Mouse (Mus musculus) limb, embryonic 12.5 days (tissue): ENCODE data around the gene Iqgap2. TPM values are rescaled to one million over a fixed set of nuclear protein-coding genes. Genes with fewer than 3 reads are reported as not detected.

ENCODE experiments used
- ATAC-seq: fragments of 200-750 bp; cut with Nextera tagmentation; 2 replicates; pipeline ENCODE4 v1.8.0; 2017; ENCODE audit warnings: low read depth, moderate TSS enrichment; ENCODE audit not compliant: insufficient number of reproducible peaks, insufficient read depth, low FRiP score, low TSS enrichment
- H3K27ac ChIP-seq: fragments of 300-500 bp; sonication (generic); 2 replicates; pipeline ENCODE4 v1.5.1; 2016; ENCODE audit warnings: mild to moderate bottlenecking, moderate library complexity
- H3K27me3 ChIP-seq: fragments of 300-500 bp; sonication (generic); 2 replicates; pipeline ENCODE4 v1.6.1; 2016; ENCODE audit warnings: mild to moderate bottlenecking, moderate library complexity
- H3K36me3 ChIP-seq: fragments of 300-500 bp; sonication (generic); 2 replicates; pipeline ENCODE4 v1.6.1; 2016; ENCODE audit warnings: mild to moderate bottlenecking, moderate library complexity
- H3K4me1 ChIP-seq: fragments of 300-500 bp; sonication (generic); replicated peaks from 2 replicates; pipeline ENCODE4 v1.6.1; 2016
- H3K4me2 ChIP-seq: fragments of 300-500 bp; sonication (generic); 2 replicates; pipeline ENCODE4 v1.6.1; 2016; ENCODE audit warnings: mild to moderate bottlenecking, moderate library complexity
- H3K4me3 ChIP-seq: fragments of 300-500 bp; sonication (generic); replicated peaks from 2 replicates; pipeline ENCODE4 v1.5.1; 2016; ENCODE audit warnings: mild to moderate bottlenecking
- H3K9ac ChIP-seq: fragments of 300-500 bp; sonication (generic); replicated peaks from 2 replicates; pipeline ENCODE4 v1.6.1; 2016; ENCODE audit warnings: mild to moderate bottlenecking, moderate library complexity
- H3K9me3 ChIP-seq: fragments of 300-500 bp; sonication (generic); 2 replicates; pipeline ENCODE4 v1.6.1; 2016; ENCODE audit warnings: mild to moderate bottlenecking, moderate library complexity
- WGBS: fragments of 180-500 bp; shearing (Covaris S2); methylation state at CpG from one replicate; pipeline ENCODE4 v1.1.7; 2016; 5-methylcytosine and 5-hydroxymethylcytosine counted together
- polyA plus RNA-seq: library from polyadenylated mRNA; unstranded; fragments of >200 nt; fragmentation: Nextera tagmentation; extraction: Ambion mirVana; gene quantifications from 2 replicates; pipeline ENCODE4 v1.2.1, GENCODE M21; 2016

Gene Iqgap2
- polyA plus RNA-seq, 1 experiment from 2014 or later: 12.1 TPM

DNA sequence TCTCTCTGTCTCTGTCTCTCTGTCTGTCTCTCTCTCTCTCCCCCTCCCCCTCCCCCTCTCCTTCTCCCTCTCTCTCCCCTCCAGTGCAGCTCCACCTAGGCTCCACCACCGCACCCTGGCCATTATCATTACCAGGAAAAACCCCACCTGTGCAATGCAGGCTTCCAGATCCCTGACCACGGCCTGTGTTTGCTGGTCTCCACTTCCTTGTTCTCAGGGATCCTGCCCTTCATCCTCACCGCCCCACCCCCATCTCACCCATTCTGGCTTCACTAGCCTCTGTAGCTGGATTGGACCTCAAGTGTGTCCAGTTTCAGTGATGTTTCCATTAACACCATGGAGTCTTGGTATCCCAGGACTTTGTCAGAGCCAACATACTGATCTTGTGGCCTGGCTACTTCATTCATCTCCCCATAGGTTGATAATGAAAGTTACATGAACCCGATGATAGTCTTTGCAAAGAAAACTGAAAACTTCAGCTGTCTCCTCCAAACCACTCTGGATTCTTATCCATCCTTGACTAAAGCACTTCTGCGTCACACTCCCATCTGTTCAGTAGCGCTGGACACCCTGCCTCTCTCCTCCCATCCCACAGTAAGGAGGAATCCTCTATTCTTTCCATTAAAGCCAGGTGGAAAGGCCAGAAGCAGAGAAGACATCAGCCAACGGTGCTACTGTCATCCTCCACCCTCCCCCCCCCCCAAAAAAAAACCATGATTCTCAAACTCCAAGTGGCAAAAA, 62.1 kb downstream of the Iqgap2 start:
- Histone ChIP-seq H3K9ac (no peak overlapping the region), H3K27me3 (no peaks in the 10 kb centered on the region), H3K4me1 (peaks cover 14% of the 10 kb centered on the region), H3K9me3 (no peaks in the 10 kb centered on the region), H3K4me3 (no peak overlapping the region), H3K36me3 (0 out of 2 replicates have a peak, but pooled peaks cover 7% of the 10 kb centered on the region), H3K4me2 (no peak overlapping the region), H3K27ac (no peak overlapping the region)
- WGBS: 91% methylated on average over 7 of the region's 7 CpGs
- ATAC-seq: no peak

DNA sequence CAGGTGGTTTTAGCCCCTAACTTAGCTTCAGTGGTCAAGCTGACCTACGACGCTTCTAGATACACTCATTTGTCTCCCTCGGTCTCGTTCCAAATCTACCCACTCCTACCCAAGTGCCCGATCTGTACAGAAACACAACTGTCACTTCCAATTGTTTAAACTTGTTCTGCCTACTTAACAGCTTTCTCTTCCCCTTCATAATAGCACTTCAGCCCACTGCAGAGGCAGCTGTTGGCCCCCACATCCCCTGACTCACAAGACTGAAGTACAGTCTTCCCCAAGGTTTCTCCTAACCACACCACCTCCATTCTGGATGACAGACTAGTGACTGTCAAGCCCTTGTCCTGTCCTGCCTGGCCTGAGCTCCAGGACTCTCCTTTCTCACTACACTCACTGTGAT, 63.1 kb downstream of the Iqgap2 start:
- Histone ChIP-seq H3K36me3 (no peaks in the 10 kb centered on the region), H3K27me3 (no peaks in the 10 kb centered on the region), H3K9ac (no peak overlapping the region), H3K27ac (no peak overlapping the region), H3K4me3 (no peak overlapping the region), H3K9me3 (no peaks in the 10 kb centered on the region), H3K4me1 (peaks cover 11% of the 10 kb centered on the region), H3K4me2 (no peak overlapping the region)
- ATAC-seq: no peak
- 94% methylated on average over 5 of the region's 5 CpGs for WGBS

DNA sequence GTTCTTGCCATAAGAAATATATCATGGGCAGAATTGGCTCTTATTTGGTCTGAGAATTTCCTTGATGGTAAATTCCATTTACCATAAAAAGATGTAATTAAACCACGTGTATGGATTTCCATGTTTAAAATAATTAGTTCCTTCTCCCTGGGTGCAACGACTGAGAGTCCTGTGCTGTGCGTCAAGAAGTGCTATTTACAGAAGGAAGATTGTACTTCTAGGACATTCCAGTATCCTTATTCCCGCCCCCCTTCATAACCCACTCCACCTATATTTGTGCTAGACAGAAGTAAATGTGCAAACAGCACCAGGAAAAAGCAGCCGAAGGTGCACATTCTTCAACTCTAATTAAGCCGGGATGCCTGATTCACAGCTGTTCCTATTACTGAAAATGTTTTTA, 65.5 kb downstream of the Iqgap2 start:
- no peak overlapping the region for H3K4me2 ChIP-seq
- H3K36me3 ChIP-seq: no peaks in the 10 kb centered on the region
- H3K9me3 ChIP-seq: no peaks in the 10 kb centered on the region
- no peaks in the 10 kb centered on the region; the same call in 1 of the 2 replicates for H3K4me1 ChIP-seq
- no peak overlapping the region for H3K27ac ChIP-seq
- no peak overlapping the region for H3K9ac ChIP-seq
- ATAC-seq: no peak
- no peak overlapping the region for H3K4me3 ChIP-seq
- 80% methylated on average over 6 of the region's 6 CpGs for WGBS
- H3K27me3 ChIP-seq: no peaks in the 10 kb centered on the region

DNA sequence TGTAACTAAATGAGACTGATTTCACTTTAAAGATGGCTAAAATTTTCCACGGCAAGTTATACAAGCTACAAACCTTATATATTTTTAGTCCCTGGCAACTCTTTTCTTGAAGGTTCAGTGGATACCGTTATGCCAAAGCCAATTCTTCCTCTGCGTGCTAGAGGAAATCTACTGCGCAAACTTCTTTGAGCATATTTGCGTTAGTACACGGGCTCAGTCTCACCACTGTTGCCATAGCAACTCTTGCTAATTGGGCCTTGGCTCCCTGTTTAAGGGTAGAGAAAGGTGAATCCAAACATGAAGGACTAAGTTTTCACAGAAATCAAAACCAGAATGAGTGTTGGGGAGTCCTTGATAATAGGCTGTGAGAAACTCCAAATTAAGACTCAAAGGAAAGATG, 68.8 kb downstream of the Iqgap2 start:
- no peak for ATAC-seq
- Histone ChIP-seq H3K27me3 (no peaks in the 10 kb centered on the region), H3K27ac (no peak overlapping the region), H3K9me3 (no peaks in the 10 kb centered on the region), H3K36me3 (no peaks in the 10 kb centered on the region), H3K4me3 (no peak overlapping the region), H3K9ac (no peak overlapping the region), H3K4me1 (peaks cover 5% of the 10 kb centered on the region), H3K4me2 (no peak overlapping the region)
- 75% methylated on average over 6 of the region's 6 CpGs for WGBS

DNA sequence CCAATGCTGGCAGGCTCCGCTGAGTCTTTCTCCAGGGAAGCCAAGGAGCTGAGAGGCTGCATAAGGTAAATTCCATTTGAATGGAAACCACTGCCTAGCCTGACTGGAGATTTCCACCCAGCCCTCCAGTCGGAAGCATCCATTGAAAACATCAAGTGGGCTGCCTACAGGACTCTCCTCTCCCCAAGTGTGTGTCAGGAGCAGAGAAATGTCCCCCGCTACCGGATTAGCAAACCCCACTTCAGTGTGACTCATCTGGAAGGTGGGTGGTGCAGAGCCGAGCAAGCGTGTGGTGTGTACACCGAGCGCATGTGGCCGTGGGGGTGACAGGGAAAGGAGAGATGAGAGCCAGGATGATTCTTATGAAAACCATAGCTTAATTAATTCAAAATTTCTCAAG, 71.7 kb downstream of the Iqgap2 start:
- Histone ChIP-seq H3K4me1 (peaks cover 11% of the 10 kb centered on the region), H3K4me3 (no peak overlapping the region), H3K4me2 (no peak overlapping the region), H3K9ac (no peak overlapping the region), H3K36me3 (no peaks in the 10 kb centered on the region), H3K27ac (no peak overlapping the region), H3K27me3 (no peaks in the 10 kb centered on the region), H3K9me3 (no peaks in the 10 kb centered on the region)
- ATAC-seq: no peak
- WGBS: 94% methylated on average over 9 of the region's 9 CpGs

DNA sequence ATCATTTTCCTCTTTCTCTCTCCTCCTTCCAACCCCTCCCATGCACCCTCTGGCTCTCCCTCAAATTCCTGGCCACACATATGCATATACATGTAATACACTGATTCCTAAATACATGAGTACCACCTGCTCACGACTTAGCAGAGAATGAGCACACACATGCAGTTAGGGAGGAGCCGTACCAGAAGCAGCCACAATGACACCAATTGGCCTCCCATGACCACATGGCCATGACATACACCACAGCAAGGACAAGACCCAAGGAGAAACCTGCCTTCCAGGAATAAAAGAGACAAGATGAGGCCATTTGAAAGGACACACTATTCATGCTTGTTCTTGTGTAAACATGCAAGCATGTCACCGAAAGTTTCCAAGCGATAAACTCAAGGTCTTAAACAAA, 72.8 kb downstream of the Iqgap2 start:
- ATAC-seq: no peak

DNA sequence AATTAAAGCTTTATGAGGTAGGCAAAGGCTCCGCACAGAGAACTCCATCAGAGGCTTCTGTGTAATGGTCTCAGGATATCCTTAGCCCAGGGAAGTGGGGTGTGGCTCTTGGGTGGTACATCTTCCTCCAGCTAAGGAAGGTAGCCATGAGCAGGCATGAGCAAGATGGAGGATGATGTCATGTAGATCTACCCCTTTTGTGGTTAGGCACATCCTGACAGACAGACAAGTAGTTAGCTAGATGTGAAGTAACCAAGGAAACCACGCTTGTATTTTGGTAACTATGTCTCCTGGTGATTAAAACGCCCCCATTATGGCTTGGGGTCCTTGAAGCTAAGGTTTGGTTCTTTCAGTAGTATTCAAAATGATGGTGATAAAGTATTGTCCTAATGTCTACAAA, 78.1 kb downstream of the Iqgap2 start:
- H3K4me1 ChIP-seq: peaks cover 11% of the 10 kb centered on the region
- H3K4me2 ChIP-seq: no peak overlapping the region
- no peak overlapping the region for H3K4me3 ChIP-seq
- ATAC-seq: no peak
- no peak overlapping the region for H3K27ac ChIP-seq
- 88% methylated on average over 3 of the region's 3 CpGs for WGBS
- no peaks in the 10 kb centered on the region for H3K9me3 ChIP-seq
- H3K9ac ChIP-seq: no peak overlapping the region
- H3K36me3 ChIP-seq: no peaks in the 10 kb centered on the region
- no peaks in the 10 kb centered on the region for H3K27me3 ChIP-seq

More for the DNA sequence above, 72.8 kb downstream of the Iqgap2 start:
- Histone ChIP-seq H3K27me3 (no peaks in the 10 kb centered on the region), H3K9me3 (no peaks in the 10 kb centered on the region), H3K9ac (no peak overlapping the region), H3K36me3 (no peaks in the 10 kb centered on the region), H3K27ac (no peak overlapping the region), H3K4me2 (no peak overlapping the region), H3K4me1 (peaks cover 11% of the 10 kb centered on the region), H3K4me3 (no peak overlapping the region)
- whole genome bisulfite sequencing: 91% methylated on average over 4 of the region's 4 CpGs

DNA sequence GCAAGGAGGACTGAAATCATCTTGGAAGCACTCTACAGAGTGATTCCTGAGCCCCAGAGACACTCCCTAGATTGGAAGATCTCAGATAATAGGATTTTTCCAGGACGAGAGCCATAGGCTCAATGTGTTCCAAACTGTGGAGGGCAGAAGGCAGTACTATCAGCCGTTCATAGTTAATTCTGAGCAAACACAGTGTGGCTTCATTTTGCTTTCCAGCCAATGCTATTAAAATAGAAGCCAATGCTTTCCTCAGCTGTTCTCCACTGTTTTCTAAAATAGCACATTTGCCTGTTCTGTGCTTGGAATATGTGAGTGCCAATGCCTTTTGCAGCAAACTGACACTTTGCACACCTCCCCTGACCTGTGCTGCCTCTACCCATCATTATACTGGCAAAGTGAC, 80.9 kb downstream of the Iqgap2 start:
- Histone ChIP-seq H3K27me3 (no peaks in the 10 kb centered on the region), H3K4me3 (no peak overlapping the region), H3K36me3 (no peaks in the 10 kb centered on the region), H3K9ac (no peak overlapping the region), H3K9me3 (no peaks in the 10 kb centered on the region), H3K4me1 (no peaks in the 10 kb centered on the region; the same call in 1 of the 2 replicates), H3K27ac (no peak overlapping the region), H3K4me2 (no peak overlapping the region)
- no peak for ATAC-seq
- 76% methylated on average over 2 of the region's 2 CpGs for WGBS

DNA sequence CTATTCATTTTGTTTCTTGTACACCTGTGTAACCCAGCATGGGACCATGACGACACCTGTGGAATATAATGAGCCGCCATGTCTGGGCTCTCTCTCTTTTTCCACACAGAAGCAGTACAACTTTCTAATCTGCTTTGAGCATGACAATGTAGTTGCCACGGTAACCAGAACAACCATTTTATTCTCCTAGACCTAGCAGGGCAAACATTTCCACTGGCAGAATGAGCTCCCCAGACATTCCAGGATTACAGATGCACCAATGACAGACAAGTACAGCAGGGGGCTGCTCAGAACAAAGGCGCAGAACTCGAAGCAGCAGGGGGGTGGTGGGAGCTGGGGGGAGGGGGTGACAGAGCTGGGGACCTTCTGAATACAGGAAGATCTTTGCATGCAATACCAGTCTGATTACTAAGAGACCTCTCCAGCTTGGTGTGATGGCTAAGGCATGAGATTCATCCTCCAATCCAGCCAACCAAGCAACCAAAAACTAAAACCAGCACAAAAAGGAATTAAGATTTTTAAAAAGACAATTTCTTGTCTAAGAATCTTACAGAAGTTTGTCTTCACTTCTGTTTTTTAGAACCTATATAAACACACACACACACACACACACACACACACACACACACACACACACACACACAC, 84.5 kb downstream of the Iqgap2 start:
- no peaks in the 10 kb centered on the region; the same call in 1 of the 2 replicates for H3K4me1 ChIP-seq
- H3K36me3 ChIP-seq: no peaks in the 10 kb centered on the region
- H3K9ac ChIP-seq: no peak overlapping the region
- no peak overlapping the region for H3K27ac ChIP-seq
- no peak overlapping the region for H3K4me2 ChIP-seq
- no peaks in the 10 kb centered on the region for H3K9me3 ChIP-seq
- ATAC-seq: no peak
- no peaks in the 10 kb centered on the region for H3K27me3 ChIP-seq
- 48% methylated on average over 5 of the region's 5 CpGs for WGBS
- no peak overlapping the region for H3K4me3 ChIP-seq

DNA sequence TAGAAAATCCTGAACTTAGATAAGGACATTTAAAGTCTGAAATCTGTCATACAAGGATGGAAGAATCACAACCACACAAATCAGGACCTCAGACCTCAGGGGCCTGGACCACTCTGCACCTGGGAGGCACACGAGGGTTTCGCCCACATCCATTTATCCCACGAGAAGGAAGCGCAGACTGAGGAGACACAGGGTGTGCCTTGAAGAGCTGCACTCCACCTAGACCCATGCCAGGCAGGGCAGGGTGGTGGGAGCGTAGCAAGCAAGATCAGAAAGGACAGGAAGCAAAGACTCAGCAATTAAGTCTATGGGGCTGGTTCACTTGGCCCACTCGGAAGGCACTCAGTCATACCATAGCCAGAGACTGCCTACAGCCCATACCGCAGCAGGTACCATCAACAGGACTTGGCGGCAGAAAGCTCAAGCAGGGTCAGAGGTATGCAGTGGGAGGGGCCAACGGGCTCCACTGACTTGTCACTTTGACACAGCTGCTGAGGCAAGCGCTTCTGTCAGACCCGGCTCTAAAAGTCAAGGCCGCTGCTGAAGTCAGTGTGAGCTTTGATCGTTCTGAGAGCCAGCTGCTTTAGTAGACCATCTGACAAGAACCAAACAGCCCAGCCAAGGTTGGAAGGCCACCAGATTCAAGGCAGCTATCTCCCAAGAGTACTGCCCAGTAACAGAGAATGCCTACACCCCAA, 86.1 kb downstream of the Iqgap2 start:
- 45% methylated on average over 13 of the region's 13 CpGs for WGBS
- no peak overlapping the region for H3K4me3 ChIP-seq
- no peaks in the 10 kb centered on the region for H3K27me3 ChIP-seq
- H3K9ac ChIP-seq: no peak overlapping the region
- H3K4me1 ChIP-seq: no peaks in the 10 kb centered on the region; the same call in 1 of the 2 replicates
- no peak overlapping the region for H3K27ac ChIP-seq
- no peaks in the 10 kb centered on the region for H3K9me3 ChIP-seq
- peak; percentile 52; the same call in 1 of the 2 replicates for ATAC-seq
- no peak overlapping the region for H3K4me2 ChIP-seq
- H3K36me3 ChIP-seq: no peaks in the 10 kb centered on the region

DNA sequence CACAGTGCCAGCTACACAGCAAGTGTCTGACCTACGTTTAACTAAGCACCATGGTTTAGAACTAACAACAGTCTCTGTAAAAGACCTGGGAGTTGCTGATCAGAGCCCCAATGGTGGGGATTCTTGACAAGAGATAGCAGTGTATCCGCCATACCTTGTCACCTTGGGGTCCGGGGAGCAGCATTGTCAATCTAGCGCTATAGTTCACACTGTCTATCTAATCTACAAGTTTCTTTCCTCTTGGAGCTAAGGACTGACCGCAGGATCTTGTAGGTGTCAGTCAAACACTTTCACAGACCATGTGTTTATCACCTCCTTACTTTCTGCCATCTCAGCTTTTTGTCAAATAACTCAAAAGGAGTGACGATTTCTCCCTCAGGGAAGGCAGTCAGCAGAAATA, 87.6 kb downstream of the Iqgap2 start:
- no peak overlapping the region for H3K27ac ChIP-seq
- no peaks in the 10 kb centered on the region; the same call in 1 of the 2 replicates for H3K4me1 ChIP-seq
- no peaks in the 10 kb centered on the region for H3K9me3 ChIP-seq
- H3K27me3 ChIP-seq: no peaks in the 10 kb centered on the region
- H3K9ac ChIP-seq: no peak overlapping the region
- WGBS: 78% methylated on average over 6 of the region's 6 CpGs
- no peak for ATAC-seq
- H3K4me3 ChIP-seq: no peak overlapping the region
- no peak overlapping the region for H3K4me2 ChIP-seq
- no peaks in the 10 kb centered on the region for H3K36me3 ChIP-seq
